ENCODE assay signal across 24 mouse cellular contexts in genomic region chr2:141672814-141673213, GRCm38 (mm10).
A peak's percentile ranks its signal among the peaks of the same experiment; 100 is the strongest.
DNase-seq lines count a peak whose midpoint lies in the region; ATAC-seq and TF ChIP-seq lines count a peak whose summit lies in the region.
"Had no signal": no experiment of that assay in that cellular context is flagged by ENCODE, and none has a peak within 500 bp of the region (broad histone marks: within the 10 kb centered on the region; RNA-seq: fewer than 3 reads in every experiment).

No protein-coding gene starts in this region.

- H3K4me2 ChIP-seq in lung, embryonic 15.5 days: no peak overlapping the region
- no peak overlapping the region for H3K4me2 ChIP-seq in lung, postnatal 0 days (replicated peaks; ENCODE audit: low read depth, low read length)
- H3K4me2 ChIP-seq: embryonic facial prominence, embryonic 12.5 days; forebrain, embryonic 13.5 days; forebrain, embryonic 15.5 days had no signal

- H3K27ac ChIP-seq in layer of hippocampus, adult 2 months: 0 out of 2 replicates have a peak overlapping the region, but pooled peaks have one; percentile 5
- H3K27ac ChIP-seq in lung, embryonic 15.5 days: no peak overlapping the region
- H3K27ac ChIP-seq in lung, postnatal 0 days (ENCODE audit: low read length): no peak overlapping the region
- H3K27ac ChIP-seq: embryonic facial prominence, embryonic 10.5 days; embryonic facial prominence, embryonic 12.5 days; forebrain, embryonic 13.5 days; forebrain, embryonic 15.5 days had no signal

- no peaks in the 10 kb centered on the region for H3K27me3 ChIP-seq in lung, embryonic 15.5 days
- H3K27me3 ChIP-seq in lung, postnatal 0 days (replicated peaks; ENCODE audit: insufficient read depth, low read length): no peaks in the 10 kb centered on the region
- H3K27me3 ChIP-seq: CH12.LX; embryonic facial prominence, embryonic 12.5 days; forebrain, embryonic 13.5 days; forebrain, embryonic 15.5 days; Patski had no signal

- WGBS in lung, embryonic 15.5 days: 44% methylated on average over 3 of the region's 3 CpGs
- WGBS in lung, postnatal 0 days: 58% methylated on average over 3 of the region's 3 CpGs

- no peaks in the 10 kb centered on the region for H3K9me3 ChIP-seq in lung, embryonic 15.5 days
- no peaks in the 10 kb centered on the region for H3K9me3 ChIP-seq in lung, postnatal 0 days (ENCODE audit: low read length)
- H3K9me3 ChIP-seq: embryonic facial prominence, embryonic 10.5 days; embryonic facial prominence, embryonic 12.5 days; forebrain, embryonic 13.5 days; forebrain, embryonic 15.5 days had no signal

- no peak for TF ChIP-seq CTCF in layer of hippocampus, adult 2 months (conservative IDR thresholded peaks at IDR 0.05)
- TF ChIP-seq CTCF in lung, postnatal 0 days (IDR thresholded peaks at IDR 0.05): no peak

- TF ChIP-seq EP300 in lung, postnatal 0 days (IDR thresholded peaks at IDR 0.05): no peak

- no peaks in the 10 kb centered on the region for H3K4me1 ChIP-seq in lung, embryonic 15.5 days
- H3K4me1 ChIP-seq in lung, postnatal 0 days (ENCODE audit: insufficient read depth, low read depth, low read length): no peaks in the 10 kb centered on the region
- H3K4me1 ChIP-seq: embryonic facial prominence, embryonic 12.5 days; forebrain, embryonic 13.5 days; forebrain, embryonic 15.5 days had no signal

- DNase-seq in layer of hippocampus, adult 2 months (ENCODE audit: low spot score in 2 of 2): no peak
- DNase-seq in layer of hippocampus, adult 18-20 months (ENCODE audit: low spot score in 2 of 2): no peak
- DNase-seq in lung, postnatal 10 days: no peak
- peak; percentile 51 for DNase-seq in lung, postnatal 0 days (ENCODE audit: low spot score)
- no peak for DNase-seq in lung, postnatal 4 days
- DNase-seq: adrenal gland, adult 8-10 months; adrenal gland, postnatal 14 days; adrenal gland, postnatal 36 days; B cell, adult 2 months; cerebellum, adult 11-12 months; cerebellum, adult 2 months; cerebellum, adult 9-10 months; cerebellum, postnatal 10 days; cerebellum, postnatal 25 days had no signal

- no peaks in the 10 kb centered on the region for H3K36me3 ChIP-seq in lung, embryonic 15.5 days
- no peaks in the 10 kb centered on the region for H3K36me3 ChIP-seq in lung, postnatal 0 days (ENCODE audit: insufficient read depth, low read length)
- H3K36me3 ChIP-seq: embryonic facial prominence, embryonic 10.5 days; embryonic facial prominence, embryonic 12.5 days; forebrain, embryonic 15.5 days; G1E had no signal

- H3K9ac ChIP-seq in lung, embryonic 15.5 days: no peak overlapping the region
- no peak overlapping the region for H3K9ac ChIP-seq in lung, postnatal 0 days (replicated peaks; ENCODE audit: low read depth)
- H3K9ac ChIP-seq: embryonic facial prominence, embryonic 12.5 days; forebrain, embryonic 13.5 days; forebrain, embryonic 15.5 days had no signal

- ATAC-seq in lung, embryonic 15.5 days (ENCODE audit: borderline replicate concordance, extremely low read depth, low FRiP score, low TSS enrichment): peak; percentile 65; the same call in 1 of the 2 replicates
- no peak for ATAC-seq in lung, postnatal 0 days
- ATAC-seq: activated CD4-positive, CD25-positive, alpha-beta regulatory T cell, adult 4 months; CD4-positive, CD25-positive, alpha-beta regulatory T cell, adult 4 months; forebrain, embryonic 13.5 days; forebrain, embryonic 15.5 days; Patski had no signal

- H3K4me3 ChIP-seq in layer of hippocampus, adult 2 months: no peak overlapping the region
- H3K4me3 ChIP-seq in lung, embryonic 15.5 days: no peak overlapping the region
- no peak overlapping the region for H3K4me3 ChIP-seq in lung, postnatal 0 days (ENCODE audit: low read depth, low read length)
- H3K4me3 ChIP-seq: embryonic facial prominence, embryonic 10.5 days; embryonic facial prominence, embryonic 12.5 days; forebrain, embryonic 13.5 days; forebrain, embryonic 15.5 days had no signal
